Mouse (Mus musculus): Measurements from ENCODE around the gene Cacna2d2.

The Cacna2d2 gene

GRCm38 (mm10) chr9:107453151-107453550, 53.7 kb downstream of the Cacna2d2 start:
- DNase-seq (ENCODE audit: low spot score in 2 of 2) = no peak

GRCm38 (mm10) chr9:107456667-107457066, 57.3 kb downstream of the Cacna2d2 start:
- peak; percentile 77 to 88 for DNase-seq (ENCODE audit: low spot score in 2 of 2)

- DNase-seq (ENCODE audit: low spot score in 2 of 2) = no peak
These were observed 63.5 kb downstream of the Cacna2d2 start for GRCm38 (mm10) chr9:107462907-107463306.

DNA sequence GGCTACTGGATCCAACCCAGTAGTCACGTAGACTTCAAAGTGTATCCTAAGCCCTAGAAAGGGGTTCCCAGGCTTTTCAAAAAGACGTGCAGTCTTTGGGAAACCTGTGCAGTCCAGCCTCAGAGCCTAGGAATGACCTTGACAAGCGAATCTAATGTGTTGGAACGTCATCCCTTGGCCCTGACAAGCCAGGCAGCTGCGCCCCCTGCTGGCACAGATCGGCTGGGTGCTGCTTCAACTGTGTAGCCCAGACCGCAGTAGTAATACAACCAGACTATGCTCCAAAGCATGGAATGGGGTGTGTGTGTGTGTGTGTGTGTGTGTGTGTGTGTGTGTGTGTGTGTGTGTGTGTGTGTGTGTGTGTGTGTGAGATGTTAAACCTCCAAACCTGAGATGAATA, 64.1 kb downstream of the Cacna2d2 start:
- peak; percentile 75 to 85 for DNase-seq (ENCODE audit: low spot score in 2 of 2)

DNA sequence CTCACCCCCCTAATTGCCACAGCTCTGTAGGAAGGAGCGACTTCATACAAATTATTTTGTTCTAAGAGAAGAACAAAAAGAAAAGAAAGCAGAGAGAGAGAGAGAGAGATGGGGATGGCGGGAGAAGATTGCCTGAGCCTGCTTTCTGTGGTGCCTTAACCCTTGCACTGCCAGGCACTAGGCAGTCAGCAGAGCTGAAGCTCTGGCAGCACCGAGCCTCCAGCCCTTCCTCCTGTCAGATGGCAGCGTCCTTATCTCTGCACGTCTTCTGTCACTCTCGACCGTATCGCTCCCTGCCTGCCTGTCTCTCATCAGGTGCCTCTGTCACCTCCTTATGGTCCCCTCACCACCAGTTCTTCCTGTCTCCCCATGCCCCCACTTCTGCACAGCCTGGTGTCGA, 64.7 kb downstream of the Cacna2d2 start:
- no peak for DNase-seq (ENCODE audit: low spot score in 2 of 2)

- no peak for DNase-seq (ENCODE audit: low spot score in 2 of 2)
These were observed 66.2 kb downstream of the Cacna2d2 start for GRCm38 (mm10) chr9:107465657-107466056.

- DNase-seq (ENCODE audit: low spot score in 2 of 2) = no peak
These were observed 69.9 kb downstream of the Cacna2d2 start for GRCm38 (mm10) chr9:107469213-107469795.

DNA sequence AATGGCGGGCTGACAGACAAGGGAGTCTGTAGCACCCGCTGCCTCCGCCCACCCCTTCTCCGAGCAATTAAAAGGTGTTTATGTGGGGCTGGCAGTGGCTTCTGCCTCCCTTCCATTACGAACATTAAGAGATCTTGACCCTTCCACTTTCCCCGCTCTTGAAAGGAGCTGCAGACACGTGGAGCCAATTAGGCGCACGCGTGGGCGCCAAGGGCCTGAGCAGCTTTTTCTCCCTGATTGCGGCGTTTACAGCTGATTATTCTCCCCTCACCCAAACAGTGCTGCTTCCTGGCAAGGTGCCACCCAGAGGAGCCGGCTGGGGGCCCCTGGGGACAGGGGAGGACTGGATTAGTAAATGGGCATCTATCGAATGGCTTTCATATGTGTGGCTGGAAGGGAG, 71.0 kb downstream of the Cacna2d2 start:
- no peak for DNase-seq (ENCODE audit: low spot score in 2 of 2)

DNA sequence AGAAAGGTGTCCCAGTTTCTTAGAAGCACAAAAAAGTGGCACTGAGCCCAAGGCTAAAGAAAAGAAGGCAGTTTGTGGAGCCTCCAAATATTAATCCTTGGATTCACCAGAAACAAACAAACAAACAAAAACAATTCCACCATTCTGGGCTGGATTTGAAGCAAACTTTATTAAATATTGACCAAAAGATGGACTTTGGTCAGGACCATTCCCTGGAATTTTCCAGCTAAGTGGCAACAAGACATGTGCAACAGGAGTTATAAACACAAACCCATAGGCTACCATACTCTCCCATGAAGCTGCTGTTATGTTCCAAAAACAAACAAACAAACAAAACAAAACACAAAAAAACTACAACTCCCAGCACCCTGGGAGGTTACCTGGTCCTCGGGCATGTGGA, 74.6 kb downstream of the Cacna2d2 start:
- no peak for DNase-seq (ENCODE audit: low spot score in 2 of 2)

DNA sequence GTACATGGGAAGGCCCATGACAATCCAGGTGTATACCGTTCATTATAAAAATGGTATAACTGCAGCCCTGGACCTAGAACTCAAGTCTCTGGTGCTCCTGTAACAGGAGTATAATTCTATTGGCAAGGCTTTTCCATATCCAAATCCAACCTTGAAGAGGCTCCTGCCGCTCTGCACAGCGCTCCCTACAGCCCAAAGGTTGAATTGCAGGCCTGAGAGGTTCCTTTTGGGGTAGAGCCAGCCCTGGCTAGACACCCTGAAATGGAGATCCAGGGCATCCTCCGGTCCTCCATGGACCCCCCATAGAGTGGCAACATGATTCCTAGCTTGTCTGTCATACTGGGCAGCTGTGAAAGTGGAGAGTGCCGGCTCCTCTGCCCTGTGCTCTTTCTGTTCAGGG, 79.6 kb downstream of the Cacna2d2 start:
- DNase-seq (ENCODE audit: low spot score in 2 of 2) = no peak

- no peak for DNase-seq (ENCODE audit: low spot score in 2 of 2)
These were observed 80.2 kb downstream of the Cacna2d2 start for GRCm38 (mm10) chr9:107479593-107479992.

DNA sequence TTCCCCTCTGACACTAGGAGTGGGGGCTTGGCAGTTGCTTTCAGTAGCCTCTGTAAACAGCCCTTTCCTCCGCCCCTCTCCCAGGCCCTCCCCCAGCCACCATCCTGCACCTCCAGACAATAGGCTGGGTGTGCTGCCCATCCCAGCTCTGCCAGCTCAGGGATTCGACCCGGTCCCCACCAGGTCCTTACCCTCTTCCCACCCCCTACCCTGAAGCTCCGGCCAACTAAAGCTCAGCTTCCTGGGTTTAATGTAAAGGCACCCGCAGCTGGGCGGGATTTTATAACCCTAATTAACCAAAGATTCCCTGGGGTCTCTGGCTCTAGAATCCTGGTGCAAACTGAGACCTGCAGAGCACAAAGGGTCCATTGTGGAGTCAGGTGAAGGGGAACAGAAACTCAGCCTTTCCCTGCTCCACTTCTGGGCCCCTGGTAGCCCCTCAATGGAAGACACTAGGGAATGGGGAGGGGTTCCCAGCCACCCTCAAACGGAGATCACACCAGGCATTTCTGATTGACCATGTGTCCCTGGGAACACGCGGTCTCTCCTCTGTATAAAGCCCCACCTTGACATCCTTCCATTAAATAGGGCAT, 81.2 kb downstream of the Cacna2d2 start:
- no peak for DNase-seq (ENCODE audit: low spot score in 2 of 2)

DNA sequence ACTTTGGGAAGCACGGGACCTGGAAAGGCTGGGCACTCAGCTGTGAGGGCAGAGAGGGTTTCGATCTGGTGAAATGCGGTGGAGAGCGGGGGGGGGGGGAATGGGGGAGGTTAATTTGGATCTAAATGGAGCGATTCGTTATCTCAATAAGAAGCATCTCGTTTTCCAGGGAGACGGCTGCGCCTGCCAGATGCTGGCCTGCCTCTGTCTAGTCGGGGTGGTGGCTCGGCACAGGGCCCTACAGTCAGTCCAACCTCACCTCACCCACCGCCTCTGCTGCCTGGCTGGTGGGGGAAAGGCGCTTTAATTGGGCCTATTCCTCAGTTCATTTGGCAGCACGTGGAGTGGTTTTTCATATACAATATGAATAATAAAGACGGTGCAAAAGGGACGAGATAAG, 81.9 kb downstream of the Cacna2d2 start:
- no peak for DNase-seq (ENCODE audit: low spot score in 2 of 2)

DNA sequence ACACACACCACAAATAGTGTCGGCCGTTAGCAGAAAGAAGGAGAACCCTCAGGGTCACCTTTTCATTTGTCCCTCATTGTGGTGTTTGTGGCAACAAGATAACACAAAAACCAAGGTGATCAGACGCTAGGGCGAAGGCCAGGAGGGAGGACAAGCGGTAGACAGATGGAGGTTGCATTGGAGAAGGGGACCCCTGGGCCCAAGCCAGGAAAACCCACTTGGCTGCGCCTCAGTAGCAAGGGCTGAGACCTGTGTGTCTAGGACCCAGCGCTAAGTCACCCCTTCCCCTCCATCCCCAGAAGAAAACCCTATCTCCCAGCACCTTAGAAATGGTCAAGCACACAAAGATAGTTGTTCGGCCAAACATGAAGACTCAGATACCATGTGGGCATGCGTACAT, 82.6 kb downstream of the Cacna2d2 start:
- DNase-seq (ENCODE audit: low spot score in 2 of 2) = no peak

- no peak for DNase-seq (ENCODE audit: low spot score in 2 of 2)
These were observed 83.4 kb downstream of the Cacna2d2 start for GRCm38 (mm10) chr9:107482770-107483169.

GRCm38 (mm10) chr9:107483714-107484113, 84.3 kb downstream of the Cacna2d2 start:
- DNase-seq (ENCODE audit: low spot score in 2 of 2) = no peak

DNA sequence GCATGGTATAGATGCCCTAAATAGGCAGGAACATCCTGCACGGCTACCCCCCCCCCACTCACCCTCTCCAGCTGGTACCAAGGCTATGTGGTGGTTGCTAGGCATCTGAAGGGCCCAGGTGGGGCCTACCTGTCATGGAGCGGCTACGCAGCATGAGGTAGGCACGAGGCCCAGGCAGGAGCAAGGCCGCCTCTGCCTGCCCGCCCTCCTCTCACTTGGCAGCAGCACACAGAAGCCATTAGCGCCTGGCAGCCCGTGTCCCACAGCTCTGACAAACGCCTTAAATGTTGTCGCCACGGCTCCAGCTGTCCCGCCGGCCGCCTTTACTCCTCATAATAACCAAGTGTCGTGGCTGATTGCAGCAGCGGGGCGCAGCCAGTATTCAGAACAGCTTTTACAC, 84.9 kb downstream of the Cacna2d2 start:
- peak; percentile 14 to 21 for DNase-seq (ENCODE audit: low spot score in 2 of 2)

DNA sequence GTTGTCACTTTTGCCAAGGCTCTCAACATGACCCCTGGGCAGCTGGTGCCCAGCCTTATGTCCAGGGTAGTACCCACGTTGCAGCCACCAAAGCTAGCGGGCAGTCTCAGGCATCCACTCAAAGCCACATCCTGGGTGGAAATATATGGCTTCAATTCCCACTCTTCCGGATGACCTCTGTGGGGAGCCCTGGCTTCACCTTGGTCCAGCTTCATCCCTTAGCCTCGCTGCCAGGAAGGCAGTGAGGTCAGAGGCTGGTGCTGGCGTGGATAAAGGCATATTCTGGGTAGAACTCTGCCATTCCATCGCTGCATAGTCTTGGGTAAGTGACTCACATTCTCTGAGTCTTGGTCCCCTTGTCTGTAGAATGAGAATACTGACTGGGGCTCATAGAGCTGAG, 85.4 kb downstream of the Cacna2d2 start:
- DNase-seq (ENCODE audit: low spot score in 2 of 2) = no peak

GRCm38 (mm10) chr9:107486086-107486485, 86.7 kb downstream of the Cacna2d2 start:
- DNase-seq (ENCODE audit: low spot score in 2 of 2) = no peak

DNA sequence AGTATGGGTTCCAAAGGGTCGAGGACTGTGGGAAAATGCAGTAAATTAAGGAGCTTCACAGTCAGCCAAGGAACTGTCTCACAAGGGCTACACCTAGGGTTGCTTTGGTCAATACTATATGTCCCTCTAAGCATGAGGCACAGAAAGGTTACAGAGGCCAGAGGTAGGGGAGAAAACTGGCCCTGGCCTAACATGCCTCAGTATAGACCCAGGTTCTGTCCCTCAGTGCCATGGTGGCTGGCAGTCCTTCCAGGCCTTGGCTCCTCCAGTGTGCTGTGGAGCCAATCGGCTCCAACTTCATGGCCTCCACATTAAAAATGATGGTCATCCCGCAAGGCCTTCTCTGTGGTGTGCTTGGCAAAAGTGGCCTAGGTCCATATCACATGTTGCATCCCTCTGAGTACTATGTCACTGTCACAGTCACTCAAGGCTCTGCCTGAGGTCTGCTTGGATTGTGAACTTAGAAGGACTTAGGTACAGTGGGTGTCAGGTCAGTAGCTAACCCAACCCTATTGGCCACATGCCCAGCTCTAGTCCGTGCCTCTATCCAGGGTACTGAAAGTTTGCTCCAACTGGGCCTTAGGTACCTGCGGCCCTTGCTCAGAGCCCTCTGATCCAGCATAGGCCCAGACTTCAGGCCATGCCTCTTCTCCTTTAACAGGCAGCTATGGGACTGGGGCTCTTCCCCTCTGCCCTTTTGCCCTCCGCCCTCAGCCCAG, 87.3 kb downstream of the Cacna2d2 start:
- DNase-seq (ENCODE audit: low spot score in 2 of 2) = no peak

GRCm38 (mm10) chr9:107490146-107490545, 90.7 kb downstream of the Cacna2d2 start:
- no peak for DNase-seq (ENCODE audit: low spot score in 2 of 2)

- DNase-seq (ENCODE audit: low spot score in 2 of 2) = no peak
These were observed 91.2 kb downstream of the Cacna2d2 start for GRCm38 (mm10) chr9:107490625-107491024.

GRCm38 (mm10) chr9:107493511-107493910, 94.1 kb downstream of the Cacna2d2 start:
- DNase-seq (ENCODE audit: low spot score in 2 of 2) = no peak

All from frontal cortex, postnatal 36 days (tissue).